Mouse (Mus musculus) spleen, postnatal 4 days (tissue): ENCODE measurements around the gene Olfr554.
"Not testable (repeated sequence)": the region's sequence is repeated elsewhere in the genome, so short reads cannot be mapped to it uniquely, and the experiment has no call there.

Source experiments
- DNase-seq, 2 experiments: peaks; one replicate each; pipeline ENCODE4 v3.0.0; 2022; ENCODE audit warnings: low spot score in 2 of 2

The Olfr554 gene

GRCm38 (mm10) chr7:102638132-102638531, at the start of gene Olfr554:
TSS of gene Olfr554 (plus strand) at chr7:102638432.
- no peak for DNase-seq

DNA sequence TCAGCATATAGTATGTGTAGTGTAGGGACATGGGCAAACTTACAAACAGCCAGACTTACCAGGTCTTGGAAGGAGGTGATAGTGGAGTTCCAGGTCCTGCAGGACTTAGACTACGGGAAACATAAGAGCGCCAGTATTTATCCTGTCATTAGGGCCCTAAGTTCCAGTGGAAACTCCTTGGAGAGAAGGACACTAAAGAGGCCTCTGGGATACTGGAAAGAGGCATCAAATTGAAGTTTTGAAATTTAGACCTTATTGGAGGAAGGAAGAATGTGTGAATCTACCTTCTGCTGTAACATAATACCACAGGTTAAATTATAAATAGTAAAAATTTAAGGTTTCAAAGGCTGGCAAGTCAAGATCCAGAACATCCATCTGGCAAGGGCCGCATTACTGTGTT, 46.4 kb upstream of the Olfr554 start, which contains the start of gene Olfr551:
TSS of gene Olfr551 (minus strand) at position 101 of the 400 bp plus-strand sequence.
- no peak for DNase-seq

DNA sequence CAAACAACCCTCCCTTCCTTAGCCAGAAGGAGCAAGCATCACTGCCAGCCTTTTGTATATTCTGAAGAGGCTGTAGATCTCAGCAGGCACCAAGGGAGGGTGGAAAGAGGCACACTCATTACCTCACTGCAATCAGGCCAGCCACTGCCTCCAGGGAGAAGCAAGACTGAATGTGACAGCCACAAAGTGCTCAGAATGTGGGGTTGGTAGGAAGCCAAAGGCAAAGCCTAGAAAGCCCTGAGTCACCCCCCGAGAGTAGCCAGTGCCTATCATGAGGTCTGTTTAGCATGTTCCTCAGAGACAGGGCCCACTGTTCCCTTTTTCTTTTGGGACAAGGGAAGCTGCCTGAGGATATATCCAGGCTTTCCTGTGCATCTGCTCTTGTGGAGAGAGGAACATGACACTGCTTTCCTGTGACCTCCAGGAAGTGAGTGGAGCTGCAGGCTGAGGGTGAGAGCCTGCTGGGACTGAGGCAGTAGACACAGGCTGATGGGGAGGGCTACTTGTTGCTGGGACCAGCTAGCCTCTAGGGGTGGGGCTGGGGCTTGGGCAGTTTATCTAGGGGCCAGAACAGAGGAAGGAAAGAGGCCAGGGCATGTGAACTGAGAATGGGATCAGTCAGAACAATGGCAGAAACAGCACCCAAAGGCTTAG, 40.7 kb upstream of the Olfr554 start, which contains the start of gene Olfr552:
TSS of gene Olfr552 (plus strand) at position 393 of the 654 bp plus-strand sequence.
- DNase-seq, result no peak

- DNase-seq, result no peak
Measured at GRCm38 (mm10) chr7:102618118-102618517, 20.1 kb upstream of the Olfr554 start, which contains the start of gene Olfr553. TSS of gene Olfr553 (minus strand) at chr7:102618218.

DNA sequence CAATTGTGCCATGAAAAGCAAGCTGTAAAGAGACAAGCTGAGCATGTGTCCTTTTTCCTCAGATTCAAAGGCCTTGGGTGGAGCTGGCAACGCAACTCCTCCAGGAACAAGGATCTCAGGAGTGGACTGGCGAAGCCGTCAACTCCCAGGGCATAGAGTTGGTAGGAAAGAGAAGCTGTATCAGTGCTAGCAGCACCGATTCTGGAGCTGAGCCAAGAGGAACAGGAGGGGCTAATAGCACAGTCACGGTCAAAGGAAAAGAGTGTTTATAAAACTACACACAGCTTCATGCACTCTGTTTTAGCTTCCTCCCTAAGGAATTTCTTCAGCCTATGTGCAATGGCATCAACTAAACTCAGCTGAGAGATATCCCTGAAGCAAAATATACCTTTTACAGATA, 18.6 kb upstream of the Olfr554 start:
- no peak for DNase-seq

GRCm38 (mm10) chr7:102620368-102620767, 17.9 kb upstream of the Olfr554 start:
- DNase-seq, result not testable (repeated sequence)

DNA sequence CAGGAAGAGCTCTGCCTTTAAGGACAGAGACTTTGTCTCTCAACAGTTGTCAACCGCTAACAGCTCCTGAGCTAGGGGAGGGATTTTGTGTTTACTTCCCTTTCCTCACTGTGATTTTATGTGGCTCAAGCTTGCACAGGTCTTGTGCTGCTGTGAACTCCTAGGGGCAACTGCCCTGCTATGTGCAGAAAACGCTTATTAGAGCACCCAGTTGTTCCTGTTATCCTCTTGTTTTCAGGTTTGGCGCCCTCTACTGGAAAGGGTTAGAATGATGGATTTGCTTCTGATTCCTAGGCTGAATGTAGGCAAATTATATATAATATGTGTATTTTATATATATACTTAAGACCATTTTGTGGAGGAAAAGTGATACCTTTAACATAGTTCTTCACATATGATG, 1.6 kb upstream of the Olfr554 start:
- DNase-seq, result peak; percentile 22 to 72

DNA sequence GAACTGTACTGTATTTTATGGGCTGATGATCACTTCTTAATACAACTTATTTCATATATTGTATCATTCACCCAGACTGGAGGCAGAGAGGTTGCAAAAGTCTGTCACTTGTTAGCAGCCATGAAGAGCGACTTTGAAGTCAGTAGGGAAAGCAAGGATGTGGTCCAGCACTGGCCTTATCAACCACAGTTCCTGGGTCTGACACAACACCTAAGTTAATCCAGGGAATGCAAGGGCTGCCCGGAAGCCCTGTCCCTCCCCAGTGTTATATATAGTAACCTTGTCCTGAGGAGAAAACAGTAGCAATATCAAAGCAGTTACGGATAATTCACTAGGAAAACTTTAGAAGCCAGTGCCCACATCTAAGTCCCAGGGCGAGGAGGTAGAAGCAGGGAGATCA, 6.7 kb downstream of the Olfr554 start:
- not testable (repeated sequence) for DNase-seq

DNA sequence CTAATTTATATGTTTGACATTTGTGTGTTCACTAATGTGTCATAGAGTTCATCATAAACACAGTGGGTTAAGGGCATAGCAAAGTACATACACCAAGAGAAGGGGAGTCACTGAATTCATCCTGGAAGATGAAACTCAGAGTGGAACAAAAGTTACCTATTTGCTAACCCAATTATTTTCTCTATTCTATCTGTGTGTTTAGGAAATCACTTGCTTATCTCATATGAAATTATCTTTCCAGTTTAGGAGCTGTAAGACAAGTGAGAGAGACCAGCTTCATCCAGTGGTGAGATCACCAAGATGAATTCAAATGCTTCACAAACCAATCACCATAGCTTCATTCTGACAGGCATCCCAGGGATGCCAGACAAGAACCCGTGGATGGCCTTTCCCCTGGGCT, 20.3 kb downstream of the Olfr554 start, which contains the start of gene Olfr555:
TSS of gene Olfr555 (plus strand) at position 301 of the 400 bp plus-strand sequence.
- no peak for DNase-seq

DNA sequence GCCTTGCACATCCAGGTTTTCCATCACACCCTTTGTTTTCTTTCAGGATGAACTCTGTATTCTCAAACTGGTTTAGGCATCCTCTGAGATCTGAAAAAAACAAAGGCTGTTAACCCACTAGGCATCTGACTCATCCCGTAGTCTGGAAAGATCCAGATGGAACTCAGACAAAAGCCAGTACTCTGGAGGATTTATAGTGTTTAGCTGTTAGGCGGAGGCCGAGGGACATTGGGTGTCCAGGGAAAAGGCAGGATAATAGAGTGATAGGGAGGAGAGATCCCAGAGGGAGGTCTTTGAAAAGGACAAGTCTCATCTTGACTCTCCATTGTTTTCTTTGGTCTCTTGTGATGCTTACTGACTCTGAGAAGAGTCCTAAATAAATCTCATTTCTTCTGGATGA, 26.4 kb downstream of the Olfr554 start, which contains the start of gene Olfr556:
TSS of gene Olfr556 (plus strand) at position 301 of the 400 bp plus-strand sequence.
- no peak for DNase-seq

DNA sequence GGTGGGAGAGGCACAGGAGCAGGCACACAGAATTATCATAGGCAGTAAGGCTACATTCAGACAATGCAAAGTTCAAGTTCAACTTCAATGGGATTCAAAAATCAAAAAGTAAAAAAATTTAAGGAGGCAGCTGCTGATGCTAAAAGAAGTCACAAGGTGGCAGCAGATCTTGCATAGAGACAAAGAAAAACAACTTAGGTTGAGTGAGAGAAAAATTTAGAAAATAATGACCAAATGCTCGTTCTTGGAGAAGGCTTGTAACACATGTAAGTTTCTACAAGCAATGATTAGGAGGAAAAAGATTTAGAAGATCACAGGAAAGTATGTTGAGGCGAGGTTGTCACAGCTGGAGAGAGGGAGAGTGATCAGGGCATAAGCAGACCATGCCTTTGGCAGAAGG, 27.1 kb downstream of the Olfr554 start:
- no peak for DNase-seq

DNA sequence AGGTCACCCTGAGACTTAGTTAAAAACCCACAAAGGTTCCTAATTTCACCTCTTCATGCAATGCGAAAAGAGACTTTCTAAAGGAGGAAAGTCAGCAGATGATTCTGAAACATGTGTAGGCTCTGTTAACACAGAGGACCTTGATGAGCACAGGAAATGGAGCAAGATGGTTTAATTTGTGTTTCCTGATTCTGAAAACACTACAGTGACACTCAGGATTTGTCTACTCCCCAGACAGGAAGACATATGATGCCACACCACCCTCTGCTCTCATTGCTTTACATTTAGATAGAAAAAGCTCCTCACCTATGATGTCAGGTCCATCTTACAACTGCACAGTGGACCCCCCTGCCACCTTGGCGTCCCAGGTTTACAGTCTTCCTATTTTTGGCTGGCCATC, 38.0 kb downstream of the Olfr554 start:
- peak in 1 of 2 experiments; percentile 40 for DNase-seq

DNA sequence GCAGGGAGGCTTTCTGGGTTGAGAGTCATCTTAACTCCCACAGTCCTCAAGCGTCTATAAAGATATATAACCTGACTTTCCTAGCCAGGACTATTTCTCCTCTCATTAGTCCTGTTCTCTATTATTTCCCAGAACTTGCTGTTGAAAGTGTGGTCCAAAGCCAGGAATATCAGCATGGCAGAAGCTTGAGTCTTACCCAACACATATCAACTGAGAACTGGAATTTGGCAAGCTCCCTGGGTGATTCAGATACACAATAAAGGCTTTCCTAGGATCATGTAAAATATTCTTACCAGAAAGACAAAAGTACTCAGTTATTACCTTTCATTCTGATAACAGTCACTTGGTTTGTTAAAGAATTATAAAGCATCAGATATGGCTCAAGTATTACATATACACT, 43.7 kb downstream of the Olfr554 start:
- DNase-seq, result no peak

DNA sequence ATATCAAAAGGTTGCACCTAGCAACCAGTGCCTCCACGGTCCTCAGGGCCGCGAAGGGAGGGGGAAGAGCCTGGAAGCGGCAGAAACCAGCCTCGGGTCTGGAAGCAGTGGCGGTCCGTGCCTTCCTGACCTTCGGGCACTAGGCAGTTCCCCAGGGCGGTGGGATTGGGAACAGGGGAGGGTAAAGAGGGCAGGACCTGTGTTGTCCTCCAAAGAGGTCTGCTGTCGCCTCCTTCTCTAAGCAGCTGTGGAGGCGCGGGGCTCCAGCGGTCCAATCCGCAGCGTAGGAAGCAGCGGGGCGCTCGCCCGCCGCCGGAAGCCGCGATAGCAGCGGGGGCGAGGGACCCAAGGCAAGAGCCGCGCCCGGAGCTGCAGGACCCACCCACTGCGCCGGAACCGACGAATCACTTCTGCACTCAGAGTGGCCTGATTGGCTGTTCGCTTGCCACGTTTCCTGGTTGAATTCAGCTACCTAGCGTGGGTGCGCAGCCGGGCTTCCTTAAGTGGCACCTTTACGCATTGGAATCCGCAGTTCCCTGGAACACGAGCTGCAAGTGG, 48.8 kb downstream of the Olfr554 start, which contains the start of gene Trim68:
TSS of gene Trim68 (minus strand) at position 384 of the 558 bp plus-strand sequence.
- DNase-seq, result peak; percentile 80 to 88
